Comparison of ENCODE assay signal across 8 mouse cellular contexts in genomic region chr15:93274679-93275583, GRCm38 (mm10). TPM values are rescaled to one million over a fixed set of nuclear protein-coding genes. Genes with fewer than 3 reads are reported as not detected.
A peak's percentile ranks its signal among the peaks of the same experiment; 100 is the strongest.
DNase-seq lines count a peak whose midpoint lies in the region; ATAC-seq lines count a peak whose summit lies in the region.

Gene Gxylt1, minus strand, starts transcription at chr15:93275179.

- DNase-seq in adrenal gland, adult (ENCODE audit: inconsistent age in 2 of 2, low spot score in 1 of 2), result peak; percentile 100
- DNase-seq in embryo, embryonic 10.5 days (ENCODE audit: low spot score), result peak; percentile 97
- DNase-seq in gastrocnemius, postnatal 14 days, result peak; percentile 100
- DNase-seq in left cerebral cortex, postnatal 10 days (ENCODE audit: extremely low spot score in 1 of 2, low spot score in 2 of 2), result peak; percentile 98 to 99
- DNase-seq in right cerebral cortex, postnatal 25 days, result peak; percentile 100
- DNase-seq in urinary bladder, postnatal 4 days (ENCODE audit: low spot score in 2 of 2), result peak; percentile 100

- ATAC-seq in inflammation-experienced regulatory T-cells, adult 6 months, result peak; percentile 85
- peak; percentile 89 for ATAC-seq in megakaryocyte-erythroid progenitor cell, adult 5-6 weeks (replicated peaks; ENCODE audit: low FRiP score, low TSS enrichment, poor library complexity, severe bottlenecking)

- intact Hi-C loops in gastrocnemius, postnatal 14 days (cut with DNase I; ENCODE audit: low total_unique reads), result no loop called here
- intact Hi-C loops in left cerebral cortex, postnatal 10 days (cut with DNase I), result loop anchor here (5.0 kb wide), 1 partner anchor 62 kb away; the partner anchor contains the start of gene Yaf2

RNA-seq across cellular contexts. Expression of gene Gxylt1, which starts in this region (rescaled TPM):
- total RNA-seq in gastrocnemius, postnatal 14 days (2021), result 1 to 10 TPM; 5.9 to 6.8 TPM
- polyA plus RNA-seq in inflammation-experienced regulatory T-cells, adult 6 months (2017; shearing (Covaris generic)), result 1 to 10 TPM; 6.8 to 7.2 (median 7.0) TPM
- total RNA-seq in left cerebral cortex, postnatal 10 days (2021), result 10 to 100 TPM; 10.7 to 10.8 TPM
- total RNA-seq in megakaryocyte-erythroid progenitor cell, adult 5-6 weeks (2014; fragmentation: Nextera tagmentation), result 7.2 and 8.2 TPM in 2 replicates
- total RNA-seq in megakaryocyte-erythroid progenitor cell, adult 5-6 weeks (2017), result 11.0 and 12.6 TPM in 2 replicates

Comparison
In these comparisons a context has a peak if more than half of its experiments do, and no peak if none do; other contexts are left out.
1. Peak in every context shown above with its lines: DNase-seq and ATAC-seq.